Mouse (Mus musculus) midbrain, embryonic 14.5 days (tissue): ENCODE results near the gene Prdm1. TPM values are rescaled to one million over a fixed set of nuclear protein-coding genes. Genes with fewer than 3 reads are reported as not detected.

Source experiments
- ATAC-seq: fragments of 200-750 bp; cut with Nextera tagmentation; 2 replicates; pipeline ENCODE4 v1.8.0; 2017; ENCODE audit warnings: moderate number of reproducible peaks, moderate library complexity; ENCODE audit not compliant: low FRiP score, low TSS enrichment
- DNase-seq: peaks from one replicate; pipeline ENCODE4 v3.0.0-alpha.2; 2015
- H3K27ac ChIP-seq: fragments of 300-500 bp; sonication (generic); replicated peaks from 2 replicates; pipeline ENCODE4 v1.5.1; 2014; ENCODE audit warnings: mild to moderate bottlenecking, low read depth, low read length, moderate library complexity
- H3K27me3 ChIP-seq: fragments of 300-500 bp; sonication (generic); 2 replicates; pipeline ENCODE4 v1.6.1; 2014; ENCODE audit warnings: low read length, control low read depth, mixed read lengths; ENCODE audit not compliant: control insufficient read depth, insufficient read depth
- H3K36me3 ChIP-seq: fragments of 300-500 bp; sonication (generic); 2 replicates; pipeline ENCODE4 v1.6.1; 2014; ENCODE audit warnings: low read length, control low read depth; ENCODE audit not compliant: control insufficient read depth, insufficient read depth
- H3K4me1 ChIP-seq: fragments of 300-500 bp; sonication (generic); 2 replicates; pipeline ENCODE4 v1.6.1; 2014; ENCODE audit warnings: mild to moderate bottlenecking, antibody characterized with exemption, low read length, control low read depth; ENCODE audit not compliant: control insufficient read depth, insufficient read depth
- H3K4me2 ChIP-seq: fragments of 300-500 bp; sonication (generic); 2 replicates; pipeline ENCODE4 v1.6.1; 2014; ENCODE audit warnings: mild to moderate bottlenecking, low read length, moderate library complexity
- H3K4me3 ChIP-seq: fragments of 300-500 bp; sonication (generic); replicated peaks from 2 replicates; pipeline ENCODE4 v1.5.1; 2014; ENCODE audit warnings: low read depth, low read length
- H3K9ac ChIP-seq: fragments of 300-500 bp; sonication (generic); replicated peaks from 2 replicates; pipeline ENCODE4 v1.6.1; 2014; ENCODE audit warnings: mild to moderate bottlenecking, low read length, moderate library complexity
- H3K9me3 ChIP-seq: fragments of 300-500 bp; sonication (generic); 2 replicates; pipeline ENCODE4 v1.6.1; 2016; ENCODE audit warnings: low read length, control low read depth, mixed read lengths; ENCODE audit not compliant: control insufficient read depth
- WGBS: fragments of 180-500 bp; shearing (Covaris S2); extraction: QIAGEN DNeasy Blood & Tissue Kit; methylation state at CpG from one replicate; pipeline ENCODE4 v1.1.7; 2014; 5-methylcytosine and 5-hydroxymethylcytosine counted together
- polyA plus RNA-seq: library from polyadenylated mRNA; unstranded; fragments of >200 nt; fragmentation: Nextera tagmentation; extraction: Ambion mirVana; gene quantifications from 2 replicates; pipeline ENCODE4 v1.2.1, GENCODE M21; 2014

Gene Prdm1
- polyA plus RNA-seq, 1 experiment from 2014 or later = 0.97 TPM

- ATAC-seq (no peak), DNase-seq (no peak)
- Histone ChIP-seq H3K27ac (no peak overlapping the region), H3K36me3 (no peaks in the 10 kb centered on the region), H3K4me2 (no peak overlapping the region), H3K9me3 (no peaks in the 10 kb centered on the region), H3K4me1 (no peaks in the 10 kb centered on the region), H3K9ac (no peak overlapping the region), H3K4me3 (no peak overlapping the region), H3K27me3 (no peaks in the 10 kb centered on the region)
- WGBS = 86% methylated on average over 6 of the region's 6 CpGs
Measured at GRCm38 (mm10) chr10:44483116-44483515, 45.2 kb downstream of the Prdm1 start.

- WGBS = 84% methylated on average over 5 of the region's 5 CpGs
- Histone ChIP-seq H3K27ac (no peak overlapping the region), H3K4me3 (no peak overlapping the region), H3K27me3 (no peaks in the 10 kb centered on the region), H3K4me2 (no peak overlapping the region), H3K9ac (no peak overlapping the region), H3K9me3 (no peaks in the 10 kb centered on the region), H3K4me1 (no peaks in the 10 kb centered on the region), H3K36me3 (no peaks in the 10 kb centered on the region)
- DNase-seq (no peak), ATAC-seq (no peak)
Measured at GRCm38 (mm10) chr10:44481379-44481778, 46.9 kb downstream of the Prdm1 start.

- DNase-seq (no peak), ATAC-seq (no peak)
- H3K9me3 ChIP-seq = no peaks in the 10 kb centered on the region
- H3K27ac ChIP-seq = no peak overlapping the region
- no peaks in the 10 kb centered on the region for H3K36me3 ChIP-seq
- H3K4me3 ChIP-seq = no peak overlapping the region
- no peaks in the 10 kb centered on the region for H3K27me3 ChIP-seq
- no peaks in the 10 kb centered on the region for H3K4me1 ChIP-seq
- no peak overlapping the region for H3K4me2 ChIP-seq
- no peak overlapping the region for H3K9ac ChIP-seq
- WGBS = 71% methylated on average over 6 of the region's 6 CpGs
Measured at GRCm38 (mm10) chr10:44479286-44479685, 49.0 kb downstream of the Prdm1 start.

GRCm38 (mm10) chr10:44478091-44478490 is 50.2 kb downstream of the Prdm1 start:
- no peaks in the 10 kb centered on the region for H3K27me3 ChIP-seq
- no peaks in the 10 kb centered on the region for H3K36me3 ChIP-seq
- no peak overlapping the region for H3K4me3 ChIP-seq
- no peak for ATAC-seq
- no peak overlapping the region for H3K9ac ChIP-seq
- no peak overlapping the region for H3K4me2 ChIP-seq
- no peak for DNase-seq
- no peaks in the 10 kb centered on the region for H3K9me3 ChIP-seq
- 66% methylated on average over 5 of the region's 5 CpGs for WGBS
- no peak overlapping the region for H3K27ac ChIP-seq
- no peaks in the 10 kb centered on the region for H3K4me1 ChIP-seq

GRCm38 (mm10) chr10:44477240-44477639 is 51.1 kb downstream of the Prdm1 start:
- ATAC-seq (no peak), DNase-seq (no peak)
- WGBS = 79% methylated on average over 8 of the region's 8 CpGs
- H3K4me2 ChIP-seq = no peak overlapping the region
- H3K36me3 ChIP-seq = no peaks in the 10 kb centered on the region
- H3K27ac ChIP-seq = no peak overlapping the region
- H3K27me3 ChIP-seq = no peaks in the 10 kb centered on the region
- H3K9ac ChIP-seq = no peak overlapping the region
- no peaks in the 10 kb centered on the region for H3K9me3 ChIP-seq
- H3K4me3 ChIP-seq = no peak overlapping the region
- no peaks in the 10 kb centered on the region for H3K4me1 ChIP-seq

GRCm38 (mm10) chr10:44476523-44476922 is 51.8 kb downstream of the Prdm1 start:
- Histone ChIP-seq H3K4me2 (no peak overlapping the region), H3K27me3 (no peaks in the 10 kb centered on the region), H3K9ac (no peak overlapping the region), H3K9me3 (no peaks in the 10 kb centered on the region), H3K4me3 (no peak overlapping the region), H3K4me1 (no peaks in the 10 kb centered on the region), H3K36me3 (no peaks in the 10 kb centered on the region), H3K27ac (no peak overlapping the region)
- ATAC-seq (no peak), DNase-seq (no peak)
- 61% methylated on average over 13 of the region's 13 CpGs for WGBS

- H3K27ac ChIP-seq = no peak overlapping the region
- no peak overlapping the region for H3K4me2 ChIP-seq
- no peaks in the 10 kb centered on the region for H3K4me1 ChIP-seq
- no peak overlapping the region for H3K4me3 ChIP-seq
- DNase-seq = no peak
- no peak overlapping the region for H3K9ac ChIP-seq
- H3K27me3 ChIP-seq = no peaks in the 10 kb centered on the region
- no peaks in the 10 kb centered on the region for H3K36me3 ChIP-seq
- ATAC-seq = no peak
- WGBS = 84% methylated on average over 3 of the region's 3 CpGs
- no peaks in the 10 kb centered on the region for H3K9me3 ChIP-seq
Measured at GRCm38 (mm10) chr10:44475376-44475775, 52.9 kb downstream of the Prdm1 start.

- no peak for ATAC-seq
- Histone ChIP-seq H3K27me3 (no peaks in the 10 kb centered on the region), H3K4me2 (no peak overlapping the region), H3K4me3 (no peak overlapping the region), H3K36me3 (no peaks in the 10 kb centered on the region), H3K9me3 (no peaks in the 10 kb centered on the region), H3K27ac (no peak overlapping the region), H3K9ac (no peak overlapping the region), H3K4me1 (no peaks in the 10 kb centered on the region)
- 67% methylated on average over 10 of the region's 10 CpGs for WGBS
- DNase-seq = peak; percentile 72
Measured at GRCm38 (mm10) chr10:44474256-44474655, 54.0 kb downstream of the Prdm1 start.

GRCm38 (mm10) chr10:44465618-44466017 is 62.7 kb downstream of the Prdm1 start:
- H3K9ac ChIP-seq = no peak overlapping the region
- H3K27ac ChIP-seq = no peak overlapping the region
- no peak for ATAC-seq
- no peaks in the 10 kb centered on the region for H3K4me1 ChIP-seq
- H3K27me3 ChIP-seq = no peaks in the 10 kb centered on the region
- H3K9me3 ChIP-seq = no peaks in the 10 kb centered on the region
- WGBS = 24% methylated on average over 8 of the region's 8 CpGs
- H3K4me2 ChIP-seq = no peak overlapping the region
- DNase-seq = no peak
- no peaks in the 10 kb centered on the region for H3K36me3 ChIP-seq
- no peak overlapping the region for H3K4me3 ChIP-seq
